Mouse (Mus musculus) hindbrain, embryonic 12.5 days (tissue): ENCODE measurements at regions not wholly inside any gene's neighbourhood (a gene's known extent, or its start where the extent isn't known, plus 50 kb on each side); places are given as distances from the start of the nearest gene placed in this dataset.
"Not testable (repeated sequence)": the region's sequence is repeated elsewhere in the genome, so short reads cannot be mapped to it uniquely, and the experiment has no call there.

Experiments
- ATAC-seq: fragments of 200-750 bp; cut with Nextera tagmentation; 2 replicates; pipeline ENCODE4 v1.8.0; 2017; ENCODE audit warnings: moderate TSS enrichment; ENCODE audit not compliant: low FRiP score
- H3K27ac ChIP-seq: fragments of 300-500 bp; sonication (generic); 2 replicates; pipeline ENCODE4 v1.5.1; 2016; ENCODE audit warnings: mild to moderate bottlenecking
- H3K27me3 ChIP-seq: fragments of 300-500 bp; sonication (generic); 2 replicates; pipeline ENCODE4 v1.6.1; 2016; ENCODE audit warnings: mild to moderate bottlenecking
- H3K36me3 ChIP-seq: fragments of 300-500 bp; sonication (generic); 2 replicates; pipeline ENCODE4 v1.6.1; 2016; ENCODE audit warnings: mild to moderate bottlenecking
- H3K4me1 ChIP-seq: fragments of 300-500 bp; sonication (generic); 2 replicates; pipeline ENCODE4 v1.6.1; 2016
- H3K4me2 ChIP-seq: fragments of 300-500 bp; sonication (generic); replicated peaks from 2 replicates; pipeline ENCODE4 v1.6.1; 2016; ENCODE audit warnings: mild to moderate bottlenecking
- H3K4me3 ChIP-seq: fragments of 300-500 bp; sonication (generic); 2 replicates; pipeline ENCODE4 v1.5.1; 2016; ENCODE audit warnings: mild to moderate bottlenecking
- H3K9ac ChIP-seq: fragments of 300-500 bp; sonication (generic); 2 replicates; pipeline ENCODE4 v1.6.1; 2016; ENCODE audit warnings: mild to moderate bottlenecking, moderate library complexity
- H3K9me3 ChIP-seq: fragments of 300-500 bp; sonication (generic); replicated peaks from 2 replicates; pipeline ENCODE4 v1.6.1; 2016; ENCODE audit warnings: mild to moderate bottlenecking
- WGBS: fragments of 180-500 bp; shearing (Covaris S2); methylation state at CpG from one replicate; pipeline ENCODE4 v1.1.7; 2016; 5-methylcytosine and 5-hydroxymethylcytosine counted together

DNA sequence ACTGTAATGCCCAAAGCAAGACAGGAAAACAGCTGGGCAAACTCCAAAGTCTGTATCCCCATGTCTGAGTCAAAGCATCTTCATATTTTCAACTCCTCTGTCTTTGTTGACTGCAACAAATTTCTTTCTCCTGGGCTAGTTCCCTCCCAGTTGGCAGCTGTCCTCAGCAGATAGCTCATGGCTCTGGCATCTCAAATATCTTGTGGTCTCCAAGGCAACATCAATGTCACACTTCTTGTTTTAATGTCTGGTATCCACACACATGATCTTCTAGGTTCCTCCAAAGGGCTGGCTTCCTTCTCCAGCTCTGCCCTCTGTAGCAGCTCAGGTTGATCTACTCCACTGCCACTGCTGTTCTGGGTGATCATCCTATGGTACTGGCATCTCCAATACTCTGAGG, 242.0 kb upstream of the Zfp804b start:
- Histone ChIP-seq H3K27me3 (no peaks in the 10 kb centered on the region), H3K4me3 (no peak overlapping the region), H3K4me1 (no peaks in the 10 kb centered on the region), H3K4me2 (no peak overlapping the region), H3K9me3 (no peaks in the 10 kb centered on the region), H3K9ac (no peak overlapping the region), H3K27ac (no peak overlapping the region), H3K36me3 (no peaks in the 10 kb centered on the region)
- no peak for ATAC-seq

DNA sequence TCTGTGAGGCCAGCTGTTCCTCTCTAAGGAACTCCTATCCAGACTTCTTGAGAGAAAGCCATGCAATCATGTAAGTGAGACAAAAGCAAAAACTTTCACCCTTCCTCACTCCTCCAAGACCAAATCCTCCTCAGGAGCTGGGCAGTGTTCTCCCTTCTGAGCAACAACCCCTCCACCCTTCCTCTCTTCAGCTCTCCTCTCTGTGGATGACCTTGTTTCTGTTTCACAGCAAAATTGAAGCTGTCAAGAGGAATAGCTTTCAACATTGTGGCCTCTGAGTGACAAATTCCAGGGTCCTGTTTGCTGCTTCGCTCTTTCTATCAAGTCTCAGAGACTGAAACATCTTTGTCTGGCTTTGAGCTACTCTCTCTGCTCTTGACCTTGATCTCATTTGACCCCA, 255.9 kb upstream of the Zfp804b start:
- Histone ChIP-seq H3K9me3 (no peaks in the 10 kb centered on the region), H3K9ac (no peak overlapping the region), H3K4me1 (no peaks in the 10 kb centered on the region), H3K27me3 (no peaks in the 10 kb centered on the region), H3K27ac (no peak overlapping the region), H3K4me3 (no peak overlapping the region), H3K36me3 (no peaks in the 10 kb centered on the region), H3K4me2 (no peak overlapping the region)
- 88% methylated on average over 1 of the region's 1 CpGs for WGBS
- no peak for ATAC-seq

DNA sequence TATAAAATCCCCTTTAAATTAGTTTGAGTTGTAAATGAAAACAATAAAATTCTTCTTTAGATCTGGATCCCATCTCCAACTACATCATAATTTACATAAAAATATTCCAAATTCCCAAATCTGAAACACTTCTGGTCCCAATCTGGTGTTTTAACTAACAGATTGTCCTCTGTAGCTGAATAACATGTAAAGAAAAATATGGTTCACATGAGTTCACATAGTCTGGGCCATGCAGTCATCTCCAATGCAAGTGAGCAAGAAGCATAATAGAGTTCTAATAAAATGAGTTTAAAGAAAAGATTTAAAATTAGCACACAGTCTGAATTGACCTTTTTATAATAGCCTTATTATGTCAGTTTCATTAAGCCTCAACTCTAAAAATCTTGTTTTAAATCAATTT, 263.0 kb upstream of the Zfp804b start:
- no peak overlapping the region for H3K4me2 ChIP-seq
- no peak overlapping the region for H3K9ac ChIP-seq
- H3K9me3 ChIP-seq, result no peaks in the 10 kb centered on the region
- H3K36me3 ChIP-seq, result no peaks in the 10 kb centered on the region
- no peak overlapping the region for H3K4me3 ChIP-seq
- no peaks in the 10 kb centered on the region for H3K4me1 ChIP-seq
- ATAC-seq, result no peak
- no peaks in the 10 kb centered on the region for H3K27me3 ChIP-seq
- no peak overlapping the region for H3K27ac ChIP-seq

DNA sequence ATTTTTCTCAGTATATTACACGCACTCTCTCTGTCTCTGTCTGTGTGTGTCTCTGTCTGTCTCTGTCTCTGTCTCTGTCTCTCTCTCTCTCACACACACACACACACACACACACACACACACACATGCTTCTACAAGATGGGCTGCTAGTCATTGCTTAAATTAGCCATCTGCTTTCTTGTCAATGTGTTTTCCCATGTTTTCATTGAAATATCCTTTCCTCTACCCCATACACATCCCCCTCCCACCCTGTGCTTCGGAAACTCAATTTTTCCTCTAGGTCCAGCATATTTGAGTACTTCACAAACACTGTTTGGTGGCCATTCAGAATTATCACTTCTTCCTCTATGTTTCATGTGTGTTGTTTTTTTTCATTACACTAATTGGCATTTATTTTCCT, 263.4 kb upstream of the Zfp804b start:
- no peak overlapping the region for H3K9ac ChIP-seq
- WGBS, result 86% methylated on average over 2 of the region's 2 CpGs
- H3K27me3 ChIP-seq, result no peaks in the 10 kb centered on the region
- H3K27ac ChIP-seq, result no peak overlapping the region
- ATAC-seq, result no peak
- no peaks in the 10 kb centered on the region for H3K4me1 ChIP-seq
- H3K4me3 ChIP-seq, result no peak overlapping the region
- H3K9me3 ChIP-seq, result no peaks in the 10 kb centered on the region
- no peaks in the 10 kb centered on the region for H3K36me3 ChIP-seq
- no peak overlapping the region for H3K4me2 ChIP-seq

DNA sequence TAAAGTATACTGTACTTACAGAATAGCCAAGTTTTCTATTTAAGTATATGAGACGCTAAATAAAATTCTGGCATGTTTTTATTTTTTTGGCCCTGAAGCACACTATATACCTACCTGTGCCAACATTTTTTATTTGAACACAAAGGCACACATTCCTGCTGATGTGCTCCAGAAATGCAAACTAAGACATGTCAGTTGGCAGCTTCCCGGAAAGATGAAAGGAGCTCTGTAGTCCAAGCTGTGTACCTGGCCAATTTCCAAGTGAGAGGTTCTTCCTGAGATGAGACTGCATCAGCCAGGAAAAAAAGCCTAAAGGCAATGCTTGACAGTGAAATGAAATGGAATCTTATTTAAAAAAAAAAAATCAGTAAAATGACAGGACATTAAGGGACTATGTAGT, 305.0 kb upstream of the Steap4 start:
- no peak overlapping the region for H3K4me2 ChIP-seq
- no peak overlapping the region for H3K27ac ChIP-seq
- H3K4me1 ChIP-seq, result no peaks in the 10 kb centered on the region
- no peak for ATAC-seq
- no peaks in the 10 kb centered on the region for H3K27me3 ChIP-seq
- no peaks in the 10 kb centered on the region for H3K36me3 ChIP-seq
- 71% methylated on average over 2 of the region's 2 CpGs for WGBS
- H3K9ac ChIP-seq, result no peak overlapping the region
- no peak overlapping the region for H3K4me3 ChIP-seq
- no peaks in the 10 kb centered on the region for H3K9me3 ChIP-seq

DNA sequence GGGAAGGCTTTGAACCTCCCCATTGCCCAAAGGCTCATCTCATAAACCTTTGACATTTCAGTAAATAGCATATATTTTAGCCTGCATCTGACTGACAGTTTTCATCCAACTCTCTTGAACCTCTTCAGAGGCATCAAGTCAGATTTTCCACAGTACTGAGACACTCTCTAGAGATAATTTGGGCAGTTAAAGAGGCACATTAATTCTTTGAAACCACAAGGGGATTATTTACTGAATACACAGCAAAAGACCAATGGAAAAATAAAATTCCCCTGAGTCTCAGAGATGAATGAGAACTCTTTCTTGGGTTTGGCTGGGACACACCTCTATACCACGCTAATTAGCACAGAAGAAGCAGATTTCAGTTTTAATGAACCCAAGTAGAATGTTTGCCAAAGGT, 258.5 kb upstream of the Steap4 start:
- Histone ChIP-seq H3K36me3 (no peaks in the 10 kb centered on the region), H3K9ac (no peak overlapping the region)

DNA sequence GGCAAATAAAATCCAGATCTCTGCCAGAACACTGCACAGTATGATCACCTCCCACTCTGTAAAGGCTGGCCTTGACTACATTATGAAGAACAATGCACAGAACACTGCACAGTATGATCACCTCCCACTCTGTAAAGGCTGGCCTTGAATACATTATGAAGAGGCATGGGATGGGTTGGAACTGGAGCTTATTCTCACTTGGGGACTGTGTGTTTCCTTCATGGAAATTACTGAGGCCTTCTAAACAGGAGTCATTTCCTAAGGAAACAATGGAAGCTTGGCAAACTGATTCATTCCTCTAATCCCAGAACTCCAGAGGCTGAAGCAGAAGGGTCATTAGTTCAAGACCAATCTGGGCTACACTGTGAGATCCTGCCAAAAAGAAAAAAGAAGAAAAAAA, 240.7 kb upstream of the Steap4 start:
- H3K4me2 ChIP-seq, result no peak overlapping the region
- no peaks in the 10 kb centered on the region for H3K27me3 ChIP-seq
- H3K4me3 ChIP-seq, result no peak overlapping the region
- ATAC-seq, result peak; percentile 61; the same call in 1 of the 2 replicates
- H3K4me1 ChIP-seq, result no peaks in the 10 kb centered on the region
- H3K9me3 ChIP-seq, result no peaks in the 10 kb centered on the region
- no peak overlapping the region for H3K9ac ChIP-seq
- H3K27ac ChIP-seq, result no peak overlapping the region
- H3K36me3 ChIP-seq, result no peaks in the 10 kb centered on the region

More for the DNA sequence above, 258.5 kb upstream of the Steap4 start:
- no peaks in the 10 kb centered on the region for H3K27me3 ChIP-seq
- H3K27ac ChIP-seq, result no peak overlapping the region
- no peak for ATAC-seq
- H3K4me2 ChIP-seq, result no peak overlapping the region
- 78% methylated on average over 1 of the region's 1 CpGs for WGBS
- no peak overlapping the region for H3K4me3 ChIP-seq
- H3K9me3 ChIP-seq, result no peaks in the 10 kb centered on the region
- no peaks in the 10 kb centered on the region for H3K4me1 ChIP-seq

DNA sequence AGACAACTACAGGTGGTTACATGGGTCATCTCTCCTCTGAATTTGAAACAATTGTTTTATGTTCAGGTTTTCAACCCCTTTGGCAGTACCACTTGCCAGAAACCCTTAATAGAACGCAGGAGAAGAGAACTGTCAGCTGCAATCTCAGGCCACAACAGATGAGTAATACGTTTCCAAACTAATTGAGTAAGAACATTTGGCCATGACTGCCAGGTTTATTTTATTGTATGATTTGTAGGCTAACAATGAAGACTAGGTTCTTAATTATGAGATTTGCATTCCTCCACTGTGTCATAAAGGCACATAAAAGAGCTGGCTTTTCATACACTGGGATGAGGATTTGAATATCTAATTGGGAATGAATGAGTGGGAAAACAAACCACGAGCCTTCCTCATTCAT, 240.2 kb upstream of the Steap4 start:
- Histone ChIP-seq H3K9ac (no peak overlapping the region), H3K27me3 (no peaks in the 10 kb centered on the region), H3K9me3 (no peaks in the 10 kb centered on the region), H3K27ac (no peak overlapping the region), H3K36me3 (no peaks in the 10 kb centered on the region), H3K4me1 (no peaks in the 10 kb centered on the region), H3K4me2 (no peak overlapping the region), H3K4me3 (no peak overlapping the region)
- WGBS, result 72% methylated on average over 3 of the region's 3 CpGs
- ATAC-seq, result no peak

DNA sequence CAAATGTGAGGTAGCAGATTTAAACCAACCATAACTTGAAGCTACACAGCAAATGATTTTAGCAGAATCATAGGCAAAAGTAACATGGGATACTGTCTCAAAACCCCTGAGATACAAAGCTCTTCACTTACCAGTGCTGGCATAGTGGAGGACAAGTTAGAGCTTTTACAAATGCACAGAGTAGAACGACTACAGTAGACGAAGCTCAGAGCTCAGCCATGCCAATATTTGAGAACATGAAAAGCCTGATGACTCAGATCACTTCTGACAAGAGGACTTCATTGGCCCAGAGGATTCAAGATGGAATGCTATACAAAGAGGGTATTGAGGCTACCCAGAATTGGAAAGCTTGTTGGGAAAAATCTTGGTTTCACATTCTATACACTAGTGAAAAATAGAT, 239.6 kb upstream of the Steap4 start:
- Histone ChIP-seq H3K4me2 (no peak overlapping the region), H3K27ac (no peak overlapping the region), H3K9ac (no peak overlapping the region), H3K4me1 (no peaks in the 10 kb centered on the region), H3K27me3 (no peaks in the 10 kb centered on the region), H3K36me3 (no peaks in the 10 kb centered on the region), H3K9me3 (no peaks in the 10 kb centered on the region), H3K4me3 (no peak overlapping the region)
- WGBS, result 81% methylated on average over 2 of the region's 2 CpGs
- no peak for ATAC-seq

DNA sequence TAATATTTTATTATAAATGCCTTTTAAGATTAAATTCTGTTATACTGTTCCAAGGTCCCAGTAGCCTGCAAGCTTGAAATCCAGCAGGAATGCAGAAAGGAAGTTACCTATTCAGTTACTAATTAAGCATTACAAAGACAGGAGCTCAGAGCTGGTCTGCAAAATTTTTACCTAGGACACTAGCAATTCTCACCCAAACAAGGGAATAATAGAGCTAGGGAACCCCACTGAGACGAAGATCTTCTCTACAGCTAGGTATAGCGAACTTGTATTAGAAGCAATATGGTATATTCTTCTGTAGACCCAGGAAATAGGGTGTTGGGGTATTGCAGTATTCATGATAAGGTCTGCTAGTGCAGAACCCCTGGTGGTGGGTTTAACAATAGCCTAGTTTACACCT, 227.7 kb upstream of the Steap4 start:
- not testable (repeated sequence) for H3K9me3 ChIP-seq, H3K4me3 ChIP-seq
- WGBS, result 60% methylated on average over 2 of the region's 2 CpGs

DNA sequence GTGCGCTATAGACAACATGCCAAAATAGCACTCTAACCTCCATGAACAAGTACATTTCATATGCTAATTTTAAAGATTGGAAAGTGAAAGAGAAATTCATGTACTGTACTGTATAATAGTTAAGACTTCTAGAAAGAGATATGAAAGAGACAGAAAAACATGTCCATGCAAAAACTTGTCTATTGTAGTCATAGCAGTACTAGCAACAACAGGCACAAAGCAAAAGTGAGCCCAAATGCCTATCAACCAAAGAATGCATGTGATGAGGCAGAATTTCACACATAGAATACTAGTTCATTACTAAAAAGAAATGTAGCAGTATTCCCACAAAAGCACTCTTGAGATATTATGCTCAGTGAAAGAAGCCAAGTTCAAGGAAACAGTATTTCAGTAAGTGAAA, 180.4 kb upstream of the Steap4 start:
- 94% methylated on average over 1 of the region's 1 CpGs for WGBS
- no peak overlapping the region for H3K27ac ChIP-seq
- H3K27me3 ChIP-seq, result no peaks in the 10 kb centered on the region
- H3K4me3 ChIP-seq, result no peak overlapping the region
- H3K36me3 ChIP-seq, result no peaks in the 10 kb centered on the region
- ATAC-seq, result no peak
- H3K4me2 ChIP-seq, result no peak overlapping the region
- H3K9ac ChIP-seq, result no peak overlapping the region
- no peaks in the 10 kb centered on the region for H3K4me1 ChIP-seq
- no peaks in the 10 kb centered on the region for H3K9me3 ChIP-seq

More for the DNA sequence above, 227.7 kb upstream of the Steap4 start:
- H3K27me3 ChIP-seq, H3K9ac ChIP-seq, ATAC-seq, H3K4me1 ChIP-seq, H3K4me2 ChIP-seq, H3K27ac ChIP-seq, H3K36me3 ChIP-seq: not testable (repeated sequence)

DNA sequence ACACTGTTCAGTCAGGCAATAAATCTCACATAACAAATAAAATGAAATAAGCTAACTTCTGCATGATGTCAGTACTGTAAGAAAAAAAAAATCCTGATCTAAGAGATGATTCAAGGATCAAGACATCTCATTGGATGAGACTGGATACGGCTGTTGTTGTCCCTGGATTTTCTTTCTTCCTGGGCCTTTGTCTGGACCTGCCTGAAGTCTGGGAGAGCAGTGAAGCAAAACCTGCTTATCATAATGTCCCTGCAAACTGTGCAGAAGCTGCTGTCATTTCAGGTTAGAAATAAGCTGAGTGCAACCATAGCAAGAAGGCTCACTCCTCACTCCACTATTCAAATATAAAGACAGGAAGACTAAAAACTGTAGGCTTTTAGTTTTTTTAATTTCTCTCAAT, 178.0 kb upstream of the Steap4 start:
- Histone ChIP-seq H3K27me3 (no peaks in the 10 kb centered on the region), H3K4me3 (no peak overlapping the region), H3K9me3 (no peaks in the 10 kb centered on the region), H3K36me3 (no peaks in the 10 kb centered on the region), H3K4me1 (no peaks in the 10 kb centered on the region), H3K9ac (no peak overlapping the region), H3K4me2 (no peak overlapping the region), H3K27ac (no peak overlapping the region)
- ATAC-seq, result peak; percentile 67; the same call in 1 of the 2 replicates
- 74% methylated on average over 1 of the region's 1 CpGs for whole genome bisulfite sequencing

DNA sequence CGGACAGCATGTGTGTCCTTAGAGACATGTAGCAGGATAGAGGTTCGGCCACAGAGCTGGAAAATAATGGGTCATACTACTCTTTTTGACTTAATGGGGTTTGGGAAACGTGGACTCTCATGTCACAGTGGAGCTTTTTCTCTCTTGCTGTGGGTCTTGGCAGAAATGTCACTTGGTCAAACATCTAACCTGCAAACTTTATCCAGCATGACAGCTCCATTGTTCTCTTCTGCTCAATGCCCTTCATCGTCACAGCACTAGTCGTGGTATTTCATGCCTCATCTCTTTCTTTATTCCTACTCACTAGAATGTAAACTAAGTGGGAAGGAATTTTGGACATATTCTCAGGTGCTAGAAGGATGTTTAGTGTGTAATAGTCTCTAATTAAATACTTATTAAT, 171.9 kb upstream of the Steap4 start:
- no peaks in the 10 kb centered on the region for H3K9me3 ChIP-seq
- H3K4me2 ChIP-seq, result no peak overlapping the region
- no peak overlapping the region for H3K27ac ChIP-seq
- H3K27me3 ChIP-seq, result no peaks in the 10 kb centered on the region
- 43% methylated on average over 5 of the region's 5 CpGs for WGBS
- H3K4me1 ChIP-seq, result no peaks in the 10 kb centered on the region
- no peak overlapping the region for H3K9ac ChIP-seq
- no peaks in the 10 kb centered on the region for H3K36me3 ChIP-seq
- no peak for ATAC-seq
- no peak overlapping the region for H3K4me3 ChIP-seq

DNA sequence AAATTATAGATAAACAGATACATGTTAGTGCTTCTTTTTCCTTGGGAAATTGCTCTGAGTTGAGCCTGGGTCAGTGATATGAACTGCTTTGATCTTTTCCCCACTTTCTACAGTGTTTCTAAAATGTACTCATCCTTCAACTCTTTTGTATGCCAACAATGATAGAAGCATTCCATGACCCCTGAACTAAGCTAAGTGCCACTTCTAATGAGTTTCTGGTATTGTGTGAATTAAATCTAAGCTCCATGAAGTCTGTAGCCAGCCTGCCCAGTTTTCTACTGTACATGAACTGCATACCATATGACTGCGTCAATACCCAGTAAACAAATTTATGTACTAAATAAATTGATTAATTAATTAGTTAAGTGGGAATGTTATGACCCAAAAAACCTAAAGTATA, 171.1 kb upstream of the Steap4 start:
- Histone ChIP-seq H3K9me3 (no peaks in the 10 kb centered on the region), H3K27ac (no peak overlapping the region), H3K4me1 (no peaks in the 10 kb centered on the region), H3K27me3 (no peaks in the 10 kb centered on the region), H3K9ac (no peak overlapping the region), H3K4me2 (no peak overlapping the region), H3K36me3 (no peaks in the 10 kb centered on the region), H3K4me3 (no peak overlapping the region)
- no peak for ATAC-seq
- 86% methylated on average over 1 of the region's 1 CpGs for WGBS
